Mouse (Mus musculus) right cerebral cortex, postnatal 36 days (tissue): ENCODE measurements around the gene Cpne5.
"Not testable (repeated sequence)": the region's sequence is repeated elsewhere in the genome, so short reads cannot be mapped to it uniquely, and the experiment has no call there.

Source experiments
- DNase-seq, 2 experiments: peaks; one replicate each; pipeline ENCODE4 v3.0.0; 2022; ENCODE audit warnings: low spot score in 2 of 2, mixed read lengths in 1 of 2

Gene Cpne5

GRCm38 (mm10) chr17:29141577-29141976 is 96.4 kb downstream of the Cpne5 start:
- no peak for DNase-seq

DNA sequence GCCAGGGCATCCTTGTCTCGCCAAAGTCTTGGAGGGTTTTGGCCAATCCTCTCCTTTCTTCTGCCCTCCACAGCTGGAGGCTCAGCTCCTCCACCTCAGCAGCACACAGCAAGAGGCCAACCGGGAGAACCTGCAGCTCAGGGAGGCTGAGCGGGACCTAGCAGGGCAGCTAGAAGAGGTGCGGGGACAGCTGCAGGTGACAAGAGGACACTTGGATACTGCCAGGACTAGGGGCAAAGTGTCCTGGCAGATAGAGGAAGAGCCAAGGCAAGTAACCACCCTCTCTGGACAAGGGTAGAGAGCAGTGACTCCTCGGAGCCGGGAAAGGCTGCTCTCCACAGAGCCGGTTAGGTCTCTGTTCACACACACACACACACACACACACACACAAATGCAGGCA is 100.1 kb downstream of the Cpne5 start:
- no peak for DNase-seq

- peak in 1 of 2 experiments; percentile 27 for DNase-seq
Observed at GRCm38 (mm10) chr17:29136236-29136635, 101.7 kb downstream of the Cpne5 start.

GRCm38 (mm10) chr17:29135066-29135465 is 102.9 kb downstream of the Cpne5 start:
- no peak for DNase-seq

- no peak for DNase-seq
Observed at GRCm38 (mm10) chr17:29129341-29129740, 108.6 kb downstream of the Cpne5 start.

DNA sequence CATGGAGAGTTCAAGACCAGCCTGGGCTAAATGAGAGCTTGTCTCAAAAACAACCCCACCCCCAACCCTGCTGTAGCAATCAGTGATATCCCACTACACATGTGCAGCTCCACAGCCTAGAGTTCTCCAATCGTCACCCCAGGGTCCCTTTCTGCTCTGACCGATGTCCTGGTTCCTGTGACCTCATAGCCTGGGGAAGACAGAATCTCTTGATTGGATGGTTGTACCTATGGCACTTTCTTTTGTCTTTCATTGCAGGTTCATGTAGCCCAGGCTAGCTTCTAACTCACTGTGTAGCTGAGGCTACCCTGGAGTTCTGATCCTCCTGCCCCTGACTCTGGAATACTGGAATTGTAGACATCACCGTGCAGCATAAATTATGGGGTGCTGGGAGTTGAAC is 111.4 kb downstream of the Cpne5 start:
- DNase-seq: no peak

GRCm38 (mm10) chr17:29123578-29124174 is 114.3 kb downstream of the Cpne5 start:
- no peak for DNase-seq

DNA sequence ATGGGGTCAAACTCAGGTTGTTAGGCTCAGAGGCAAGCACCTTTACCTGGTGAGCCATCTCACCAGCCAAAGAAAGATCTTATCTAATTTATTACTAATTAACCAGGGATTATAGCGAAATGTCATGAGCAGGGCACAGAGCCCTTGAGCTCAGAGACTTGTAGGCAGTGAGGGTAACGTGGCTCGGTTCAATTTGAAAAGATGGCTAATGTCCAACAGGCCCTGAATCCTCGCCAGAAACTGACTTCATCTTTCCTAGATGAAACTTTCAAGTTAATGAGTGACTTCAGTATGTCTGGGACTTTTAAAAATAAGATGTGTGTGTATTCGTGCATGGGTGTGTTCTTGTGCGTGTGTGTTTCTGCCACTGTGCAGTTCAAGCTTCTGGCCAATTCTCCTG is 115.2 kb downstream of the Cpne5 start:
- no peak for DNase-seq

DNA sequence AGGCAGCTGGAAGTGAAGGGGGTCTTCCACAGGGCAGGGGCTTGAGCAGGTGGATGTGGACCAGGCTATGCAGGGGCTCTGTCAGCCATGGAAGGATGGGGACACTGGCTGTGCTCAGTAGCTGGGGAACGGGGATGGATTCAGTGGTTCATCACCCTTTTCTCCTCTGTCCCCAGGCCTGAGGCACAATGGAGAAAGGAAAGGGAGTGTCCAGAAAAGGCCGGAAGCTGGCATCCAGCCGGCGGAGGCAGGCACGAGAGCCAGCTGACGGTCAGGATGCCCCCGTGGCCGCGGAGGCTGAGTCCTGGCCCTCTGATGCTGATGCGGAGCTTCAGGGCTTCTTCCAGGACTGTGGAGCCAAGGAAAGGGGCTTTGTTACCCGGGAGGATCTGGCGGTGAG is 117.3 kb downstream of the Cpne5 start:
- no peak for DNase-seq

GRCm38 (mm10) chr17:29118057-29118456 is 119.9 kb downstream of the Cpne5 start:
- DNase-seq: no peak

GRCm38 (mm10) chr17:29117006-29117648 is 120.8 kb downstream of the Cpne5 start:
- no peak for DNase-seq

- no peak for DNase-seq
Observed at GRCm38 (mm10) chr17:29116023-29116422, 121.9 kb downstream of the Cpne5 start.

DNA sequence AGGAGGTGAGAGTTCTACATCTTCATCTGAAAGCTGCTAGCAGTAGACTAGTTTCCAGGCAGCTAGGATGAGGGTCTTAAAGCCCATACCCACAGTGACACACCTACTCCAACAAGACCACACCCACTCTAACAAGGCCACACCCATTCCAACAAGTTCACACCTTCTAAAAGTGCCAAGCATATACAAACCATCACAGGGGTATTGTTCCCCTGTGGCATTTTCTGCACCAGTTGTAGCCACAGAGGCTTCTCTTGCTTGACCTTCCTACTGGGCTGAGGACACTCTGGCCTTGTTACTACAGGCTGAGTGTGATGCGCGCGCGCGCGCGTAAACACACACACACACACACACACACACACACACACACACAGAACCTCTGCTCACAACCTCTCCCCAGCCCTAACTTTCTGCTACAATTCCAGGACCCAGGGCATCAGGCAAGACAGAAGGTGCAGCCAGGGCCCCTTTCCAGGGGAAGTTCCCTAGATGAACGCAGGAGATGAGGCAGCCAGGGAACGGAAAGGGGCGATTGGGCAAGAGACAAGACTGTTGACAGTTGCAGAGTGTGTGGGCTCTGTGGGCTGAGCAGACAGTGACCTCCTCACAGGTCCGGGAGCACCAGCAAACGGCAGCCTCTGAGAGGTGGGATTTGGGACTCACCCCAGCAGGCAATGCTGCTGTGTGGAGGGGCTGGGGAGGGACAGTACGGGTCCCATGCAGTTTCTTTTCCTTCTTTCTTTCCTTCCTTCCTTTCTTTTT is 124.2 kb downstream of the Cpne5 start, which contains the start of gene Rab44:
Gene Rab44 (plus strand): TSS at position 555 of the 762 bp plus-strand sequence.
- no peak for DNase-seq

DNA sequence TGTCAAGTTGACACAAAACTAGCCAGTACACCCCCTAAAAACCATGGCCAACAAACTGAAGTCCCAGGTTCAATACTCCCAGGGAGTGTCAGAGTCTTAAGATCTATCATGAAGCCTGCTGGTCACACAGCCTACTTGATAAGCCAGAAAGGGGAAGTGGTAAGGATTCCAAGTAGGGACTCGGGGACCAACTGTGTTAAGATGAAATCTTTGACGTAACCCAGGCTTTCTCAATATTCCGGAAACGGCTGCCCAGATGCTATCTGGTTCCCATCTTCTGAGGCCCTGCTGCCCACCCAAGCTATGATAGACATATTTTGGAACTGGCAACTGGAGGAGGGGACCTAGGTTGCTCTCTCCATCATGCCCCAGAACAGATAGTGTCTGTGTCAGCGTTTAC is 126.6 kb downstream of the Cpne5 start:
- DNase-seq: no peak

GRCm38 (mm10) chr17:29110356-29110755 is 127.6 kb downstream of the Cpne5 start:
- DNase-seq: not testable (repeated sequence)
